Mouse (Mus musculus) myocyte (in vitro differentiated cells): ENCODE data around the gene Itga8. TPM values are rescaled to one million over a fixed set of nuclear protein-coding genes. Genes with fewer than 3 reads are reported as not detected.

Experiments
- H3K27me3 ChIP-seq: one replicate; pipeline ENCODE4 v1.6.1; 2011; ENCODE audit not compliant: control insufficient read depth, insufficient read depth, insufficient read length
- H3K36me3 ChIP-seq: one replicate; pipeline ENCODE4 v1.6.1; 2011; ENCODE audit not compliant: control insufficient read depth, insufficient read depth
- H3K4me2 ChIP-seq: one replicate; pipeline ENCODE4 v1.6.1; 2011; ENCODE audit warnings: low read depth, control low read depth
- H3K4me3 ChIP-seq: one replicate; pipeline ENCODE4 v1.5.1; 2011; ENCODE audit warnings: mild to moderate bottlenecking, control low read depth, moderate library complexity
- H3K79me2 ChIP-seq: one replicate; pipeline ENCODE4 v1.6.1; 2011; ENCODE audit not compliant: control insufficient read depth, insufficient read depth
- H3ac ChIP-seq: one replicate; pipeline ENCODE4 v1.6.1; 2011; ENCODE audit not compliant: control insufficient read depth, insufficient read length
- CEBPB ChIP-seq: IDR thresholded peaks from 2 replicates; pipeline ENCODE4 v1.6.1; 2011; ENCODE audit warnings: mild to moderate bottlenecking, moderate library complexity; ENCODE audit not compliant: poor library complexity, insufficient read depth, severe bottlenecking
- E2F4 ChIP-seq: IDR thresholded peaks from one replicate; pipeline ENCODE4 v1.6.1; 2011; ENCODE audit warnings: mild to moderate bottlenecking, control low read depth, moderate library complexity; ENCODE audit not compliant: insufficient read depth
- MAX ChIP-seq: IDR thresholded peaks from one replicate; pipeline ENCODE4 v1.6.1; 2011; ENCODE audit warnings: low read depth, mild to moderate bottlenecking, control low read depth
- MYOD1 ChIP-seq, 3 experiments: IDR thresholded peaks; one replicate each; pipeline ENCODE4 v1.6.1; 2011; ENCODE audit warnings: control low read depth in 2 of 3, low read depth in 2 of 3, mild to moderate bottlenecking in 2 of 3, moderate library complexity in 1 of 3; ENCODE audit not compliant: insufficient read length in 2 of 3, control insufficient read depth in 1 of 3
- MYOG ChIP-seq, 3 experiments: IDR thresholded peaks; one replicate each; pipeline ENCODE4 v1.6.1; 2011; ENCODE audit warnings: control low read depth in 2 of 3, low read depth in 2 of 3, mild to moderate bottlenecking in 2 of 3; ENCODE audit not compliant: insufficient read length in 2 of 3, control insufficient read depth in 1 of 3, insufficient read depth in 1 of 3
- POLR2A ChIP-seq: IDR thresholded peaks from one replicate; pipeline ENCODE4 v1.6.1; 2011; ENCODE audit warnings: low read depth, mild to moderate bottlenecking, control low read depth, moderate library complexity; ENCODE audit not compliant: insufficient read length
- POLR2AphosphoS2 ChIP-seq: IDR thresholded peaks from one replicate; pipeline ENCODE4 v1.6.1; 2011; ENCODE audit warnings: low read depth, control low read depth; ENCODE audit not compliant: insufficient read length
- REST ChIP-seq: IDR thresholded peaks from one replicate; pipeline ENCODE4 v1.6.1; 2011; ENCODE audit warnings: mild to moderate bottlenecking, control low read depth, moderate library complexity; ENCODE audit not compliant: insufficient read depth, insufficient read length
- SRF ChIP-seq: IDR thresholded peaks from one replicate; pipeline ENCODE4 v1.6.1; 2011; ENCODE audit warnings: low read depth; ENCODE audit not compliant: control insufficient read depth, insufficient read length
- TCF12 ChIP-seq: IDR thresholded peaks from one replicate; pipeline ENCODE4 v1.6.1; 2011; ENCODE audit warnings: mild to moderate bottlenecking, control low read depth; ENCODE audit not compliant: poor library complexity, insufficient read depth, severe bottlenecking
- TCF3 ChIP-seq: IDR thresholded peaks from one replicate; pipeline ENCODE4 v1.6.1; 2011; ENCODE audit warnings: low read depth, control low read depth; ENCODE audit not compliant: insufficient read length
- USF1 ChIP-seq: IDR thresholded peaks from one replicate; pipeline ENCODE4 v1.6.1; 2011; ENCODE audit warnings: low read depth, mild to moderate bottlenecking, control low read depth, moderate library complexity
- polyA plus RNA-seq: library from polyadenylated mRNA; unstranded; fragments of >200 nt; fragmentation: generic; extraction: Trizol; gene quantifications from one replicate; pipeline ENCODE4 v1.2.1, GENCODE M21; 2012; ENCODE audit warnings: missing spikeins

The Itga8 gene
- polyA plus RNA-seq, 1 experiment, result 0.08 TPM

DNA sequence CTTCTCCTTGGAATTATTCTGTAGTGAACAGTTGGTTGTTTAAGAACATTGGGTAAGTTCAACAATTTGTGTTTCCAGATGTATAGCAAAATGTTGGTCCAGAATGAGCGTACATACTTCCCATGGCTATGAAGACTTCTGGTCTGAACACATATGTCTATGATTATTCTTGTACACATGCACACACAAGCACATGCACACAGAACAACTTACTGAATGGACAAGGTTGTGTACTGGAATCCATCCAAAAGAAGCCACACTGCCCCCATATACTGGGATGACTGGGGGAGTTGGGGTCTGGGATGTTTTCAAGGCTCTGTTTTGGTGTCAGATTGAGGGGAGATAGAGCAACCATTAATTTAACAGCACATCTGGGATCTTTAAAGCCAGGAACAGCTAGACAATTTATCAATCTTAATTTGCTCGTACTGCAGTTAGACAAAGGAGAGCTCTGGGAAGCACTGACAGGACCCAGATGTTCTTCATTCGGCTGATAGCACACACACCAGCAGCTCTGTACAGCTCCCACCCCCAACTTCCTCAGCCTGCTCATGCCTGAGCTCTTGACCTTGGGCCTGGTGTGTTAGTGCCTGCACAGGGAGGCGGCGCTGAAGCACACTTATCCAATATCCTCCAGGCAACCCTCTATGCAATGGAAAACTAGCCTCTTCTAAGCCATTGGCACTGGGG is 241.5 kb downstream of the Itga8 start:
- no peaks in the 10 kb centered on the region for H3K36me3 ChIP-seq

More for the DNA sequence above, 241.5 kb downstream of the Itga8 start:
- H3K4me2 ChIP-seq, result no peak overlapping the region
- H3K27me3 ChIP-seq, result no peaks in the 10 kb centered on the region
- H3K4me3 ChIP-seq, result no peak overlapping the region
- TF ChIP-seq MYOD1 (IDR thresholded peaks at IDR 0.05; ENCODE audit: control insufficient read depth in 1 of 3, insufficient read length in 2 of 3, low read depth in 2 of 3), result no peak
- no peak for TF ChIP-seq REST
- no peak for TF ChIP-seq POLR2AphosphoS2
- TF ChIP-seq CEBPB, result no peak
- TF ChIP-seq POLR2A, result no peak
- TF ChIP-seq SRF, result no peak
- no peak for TF ChIP-seq TCF12
- no peak for TF ChIP-seq MYOG (IDR thresholded peaks at IDR 0.05; ENCODE audit: control insufficient read depth in 1 of 3, insufficient read depth in 1 of 3, insufficient read length in 2 of 3, low read depth in 2 of 3)
- TF ChIP-seq MAX, result no peak
- TF ChIP-seq USF1, result no peak
- no peak for TF ChIP-seq E2F4
- no peak for TF ChIP-seq TCF3
- no peak overlapping the region for H3ac ChIP-seq
- H3K79me2 ChIP-seq, result no peaks in the 10 kb centered on the region

Other genes with a start within 250 kb of the Itga8 start
- gene Mindy3, start 117.5 kb upstream of the Itga8 start, polyA plus RNA-seq, result 19.1 TPM